Mouse (Mus musculus): Measurements from ENCODE around the gene Emb. TPM values are rescaled to one million over a fixed set of nuclear protein-coding genes. Genes with fewer than 3 reads are reported as not detected.
"Not testable (repeated sequence)": the region's sequence is repeated elsewhere in the genome, so short reads cannot be mapped to it uniquely, and the experiment has no call there.

The Emb gene
- total and polyA plus RNA-seq, 3 experiments, result 0.60 to 2.1 (median 1.2) TPM

DNA sequence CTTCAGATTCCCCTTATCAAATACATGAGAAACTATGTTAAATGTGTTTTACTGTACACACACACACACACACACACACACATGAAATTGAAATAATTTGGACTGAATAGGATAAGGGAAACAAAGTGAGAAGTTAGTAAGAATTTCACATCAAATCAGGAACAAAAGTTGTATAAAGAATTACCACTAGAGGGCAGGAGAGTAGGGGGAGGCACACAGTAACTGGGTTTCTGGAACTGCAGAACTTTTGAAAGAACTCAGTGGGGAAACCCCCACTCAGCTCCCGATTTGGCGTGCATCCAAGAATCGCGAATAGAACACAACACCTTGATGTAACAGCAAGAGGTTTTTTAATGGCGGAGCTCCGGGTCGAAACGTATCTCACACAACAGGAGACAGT lies 43.3 kb upstream of the Emb start:
- DNase-seq (ENCODE audit: extremely low read depth), result no peak
- Histone ChIP-seq H3K4me2 (ENCODE audit: insufficient read depth, low read depth, poor library complexity, severe bottlenecking) (no peak overlapping the region), H3K4me1 (ENCODE audit: control insufficient read depth in 1 of 2, insufficient read depth in 2 of 2) (no peaks in the 10 kb centered on the region), H3K9ac (ENCODE audit: insufficient read depth, low read depth) (no peak overlapping the region), H3K79me2 (replicated peaks; ENCODE audit: control insufficient read depth, extremely low read depth, insufficient read depth, poor library complexity, severe bottlenecking) (no peaks in the 10 kb centered on the region), H3K36me3 (replicated peaks in 1 of 2; ENCODE audit: control insufficient read depth in 1 of 2, insufficient read depth in 1 of 2, low read length in 1 of 2) (no peaks in the 10 kb centered on the region), H3K9me3 (replicated peaks; ENCODE audit: low read length) (peaks cover 19% of the 10 kb centered on the region), H3K27ac (ENCODE audit: insufficient read depth, low read depth) (no peak overlapping the region), H3K4me3 (replicated peaks in 1 of 3; ENCODE audit: low read depth in 2 of 3, low read length in 2 of 3, poor library complexity in 1 of 3) (no peak overlapping the region), H3K27me3 (replicated peaks) (no peaks in the 10 kb centered on the region)
- in situ Hi-C loops (cut with MboI; ENCODE audit: low pct_ligation_motif_present, low pct_unique_long_range_greater_than_20kb, low sequenced_read_pairs), result no loop called here
- dilution Hi-C loops (cut with MboI; ENCODE audit: extremely low pct_ligation_motif_present, extremely low pct_unique_long_range_greater_than_20kb, low sequenced_read_pairs), result no loop called here
- no peak for TF ChIP-seq POLR2A (IDR thresholded peaks at IDR 0.05; ENCODE audit: low read depth, low read length)
- TF ChIP-seq CTCF (conservative IDR thresholded peaks at IDR 0.05 in 1 of 2, IDR thresholded peaks at IDR 0.05 in 1 of 2; ENCODE audit: low read depth in 2 of 2, low read length in 2 of 2), result 0 out of 4 replicates have a peak, but pooled peaks of 1 of the 2 experiments have one; percentile 22

DNA sequence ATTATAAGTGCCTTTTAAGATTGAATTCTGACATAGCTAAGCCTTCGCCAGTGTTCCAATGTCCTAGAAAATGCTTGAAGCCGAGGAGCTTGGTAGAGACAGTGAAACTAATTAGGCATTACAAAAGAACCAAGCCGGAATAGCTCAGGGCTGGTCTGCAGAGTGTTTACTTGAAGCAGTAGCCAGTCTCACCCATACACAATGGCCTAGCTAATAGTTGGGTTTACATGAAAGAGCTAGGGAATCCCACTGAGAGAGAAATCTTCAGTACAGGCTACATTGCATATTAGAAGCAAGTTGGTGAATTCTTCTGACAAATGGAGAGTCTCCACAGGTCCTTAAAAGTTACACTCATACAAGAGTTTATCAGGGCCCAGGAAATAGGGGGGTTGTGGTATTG lies 27.4 kb upstream of the Emb start:
- H3K4me3 ChIP-seq (replicated peaks in 1 of 3; ENCODE audit: low read depth in 2 of 3, low read length in 2 of 3, poor library complexity in 1 of 3); H3K36me3 ChIP-seq (replicated peaks in 1 of 2; ENCODE audit: control insufficient read depth in 1 of 2, insufficient read depth in 1 of 2, low read length in 1 of 2); H3K4me1 ChIP-seq (ENCODE audit: control insufficient read depth in 1 of 2, insufficient read depth in 2 of 2); DNase-seq (ENCODE audit: extremely low read depth); dilution Hi-C loops (cut with MboI; ENCODE audit: extremely low pct_ligation_motif_present, extremely low pct_unique_long_range_greater_than_20kb, low sequenced_read_pairs); in situ Hi-C loops (cut with MboI; ENCODE audit: low pct_ligation_motif_present, low pct_unique_long_range_greater_than_20kb, low sequenced_read_pairs); H3K27ac ChIP-seq (ENCODE audit: insufficient read depth, low read depth); H3K27me3 ChIP-seq (replicated peaks); H3K79me2 ChIP-seq (replicated peaks; ENCODE audit: control insufficient read depth, extremely low read depth, insufficient read depth, poor library complexity, severe bottlenecking); H3K4me2 ChIP-seq (ENCODE audit: insufficient read depth, low read depth, poor library complexity, severe bottlenecking); H3K9ac ChIP-seq (ENCODE audit: insufficient read depth, low read depth): not testable (repeated sequence)
- peaks cover 50% of the 10 kb centered on the region for H3K9me3 ChIP-seq (replicated peaks; ENCODE audit: low read length)

DNA sequence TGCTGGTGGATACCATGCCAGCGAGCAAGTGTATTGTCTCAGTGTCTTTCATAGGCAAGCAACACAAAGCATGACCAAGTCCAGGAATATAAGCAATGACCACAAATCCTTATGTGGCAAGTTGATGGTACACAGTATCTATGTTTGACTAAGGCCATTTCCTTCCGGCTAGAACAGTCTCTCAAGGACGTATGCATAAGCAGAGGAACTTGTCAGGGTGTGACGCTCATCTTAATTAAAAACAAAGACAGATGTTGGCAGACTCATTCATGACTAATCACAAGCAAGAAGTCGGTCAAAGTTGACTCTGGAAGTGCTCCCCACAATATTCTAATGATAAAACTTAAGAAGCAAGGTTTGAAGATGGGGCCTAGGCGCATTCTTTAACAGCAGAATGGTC lies 25.0 kb upstream of the Emb start:
- H3K4me3 ChIP-seq (replicated peaks in 1 of 3; ENCODE audit: low read depth in 2 of 3, low read length in 2 of 3, poor library complexity in 1 of 3), result no peak overlapping the region
- H3K9ac ChIP-seq (ENCODE audit: insufficient read depth, low read depth), result no peak overlapping the region
- peaks cover 59% of the 10 kb centered on the region for H3K9me3 ChIP-seq (replicated peaks; ENCODE audit: low read length)
- DNase-seq (ENCODE audit: extremely low read depth), result no peak
- no peaks in the 10 kb centered on the region for H3K79me2 ChIP-seq (replicated peaks; ENCODE audit: control insufficient read depth, extremely low read depth, insufficient read depth, poor library complexity, severe bottlenecking)
- no peaks in the 10 kb centered on the region for H3K4me1 ChIP-seq (ENCODE audit: control insufficient read depth in 1 of 2, insufficient read depth in 2 of 2)
- no peak for TF ChIP-seq JUND (conservative IDR thresholded peaks at IDR 0.05; ENCODE audit: low read depth, low read length)
- no peak overlapping the region for H3K4me2 ChIP-seq (ENCODE audit: insufficient read depth, low read depth, poor library complexity, severe bottlenecking)
- in situ Hi-C loops (cut with MboI; ENCODE audit: low pct_ligation_motif_present, low pct_unique_long_range_greater_than_20kb, low sequenced_read_pairs), result no loop called here
- H3K36me3 ChIP-seq (replicated peaks in 1 of 2; ENCODE audit: control insufficient read depth in 1 of 2, insufficient read depth in 1 of 2, low read length in 1 of 2), result no peaks in the 10 kb centered on the region
- dilution Hi-C loops (cut with MboI; ENCODE audit: extremely low pct_ligation_motif_present, extremely low pct_unique_long_range_greater_than_20kb, low sequenced_read_pairs), result no loop called here
- no peak overlapping the region for H3K27ac ChIP-seq (ENCODE audit: insufficient read depth, low read depth)
- H3K27me3 ChIP-seq (replicated peaks), result no peaks in the 10 kb centered on the region

DNA sequence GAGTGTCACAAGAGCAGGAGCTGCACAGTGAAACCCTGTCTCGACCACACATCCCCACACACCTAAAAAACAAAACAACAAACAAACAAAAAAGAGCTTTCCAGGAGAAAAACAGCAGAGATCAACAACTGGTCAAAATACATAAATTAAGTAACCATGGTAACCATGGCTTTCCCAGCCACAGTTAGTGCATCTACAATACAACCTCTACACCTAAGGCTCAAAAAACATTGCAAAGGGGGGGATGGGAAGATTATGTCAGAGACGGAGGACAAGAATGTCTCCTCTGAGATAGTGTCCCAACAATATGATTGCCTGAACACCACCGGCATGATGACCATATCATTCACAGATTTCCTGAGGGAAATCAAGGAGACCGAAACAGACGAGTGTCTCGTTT lies 23.0 kb upstream of the Emb start:
- H3K4me3 ChIP-seq (replicated peaks in 1 of 3; ENCODE audit: low read depth in 2 of 3, low read length in 2 of 3, poor library complexity in 1 of 3), result no peak overlapping the region
- in situ Hi-C loops (cut with MboI; ENCODE audit: low pct_ligation_motif_present, low pct_unique_long_range_greater_than_20kb, low sequenced_read_pairs), result no loop called here
- no peaks in the 10 kb centered on the region for H3K36me3 ChIP-seq (replicated peaks in 1 of 2; ENCODE audit: control insufficient read depth in 1 of 2, insufficient read depth in 1 of 2, low read length in 1 of 2)
- H3K79me2 ChIP-seq (replicated peaks; ENCODE audit: control insufficient read depth, extremely low read depth, insufficient read depth, poor library complexity, severe bottlenecking), result no peaks in the 10 kb centered on the region
- no peak overlapping the region for H3K27ac ChIP-seq (ENCODE audit: insufficient read depth, low read depth)
- TF ChIP-seq RAD21 (IDR thresholded peaks at IDR 0.05; ENCODE audit: low read depth, low read length) (no peak), ZC3H11A (IDR thresholded peaks at IDR 0.05; ENCODE audit: low read depth, low read length) (no peak), MAZ (IDR thresholded peaks at IDR 0.05; ENCODE audit: low read depth, low read length) (no peak), UBTF (IDR thresholded peaks at IDR 0.05; ENCODE audit: low read depth, low read length) (no peak), E2F4 (IDR thresholded peaks at IDR 0.05; ENCODE audit: insufficient replicate concordance, low read depth, low read length) (no peak), TBP (conservative IDR thresholded peaks at IDR 0.05; ENCODE audit: low read depth, low read length) (no peak), JUND (conservative IDR thresholded peaks at IDR 0.05; ENCODE audit: low read depth, low read length) (no peak), SMC3 (IDR thresholded peaks at IDR 0.05; ENCODE audit: low read depth, low read length) (no peak), IRF4 (IDR thresholded peaks at IDR 0.05; ENCODE audit: low read depth, low read length) (no peak), NRF1 (IDR thresholded peaks at IDR 0.05; ENCODE audit: low read depth, low read length) (no peak), NELFE (IDR thresholded peaks at IDR 0.05; ENCODE audit: low read depth, low read length) (no peak)
- no peak for DNase-seq (ENCODE audit: extremely low read depth)
- dilution Hi-C loops (cut with MboI; ENCODE audit: extremely low pct_ligation_motif_present, extremely low pct_unique_long_range_greater_than_20kb, low sequenced_read_pairs), result no loop called here
- no peaks in the 10 kb centered on the region for H3K27me3 ChIP-seq (replicated peaks)
- H3K9ac ChIP-seq (ENCODE audit: insufficient read depth, low read depth), result no peak overlapping the region
- no peak overlapping the region for H3K4me2 ChIP-seq (ENCODE audit: insufficient read depth, low read depth, poor library complexity, severe bottlenecking)
- no peaks in the 10 kb centered on the region for H3K4me1 ChIP-seq (ENCODE audit: control insufficient read depth in 1 of 2, insufficient read depth in 2 of 2)
- H3K9me3 ChIP-seq (replicated peaks; ENCODE audit: low read length), result peaks cover 60% of the 10 kb centered on the region

All from CH12.LX (cell line).